Mouse (Mus musculus) heart, embryonic 16.5 days (tissue): ENCODE data around the gene Esam. TPM values are rescaled to one million over a fixed set of nuclear protein-coding genes. Genes with fewer than 3 reads are reported as not detected.

Experiments used
- ATAC-seq: fragments of 200-750 bp; cut with Nextera tagmentation; replicated peaks from 2 replicates; pipeline ENCODE4 v1.8.0; 2017; ENCODE audit warnings: moderate number of reproducible peaks; ENCODE audit not compliant: insufficient read depth, low FRiP score; ENCODE audit errors: extremely low read depth
- H3K27ac ChIP-seq: fragments of 300-500 bp; sonication (generic); 2 replicates; pipeline ENCODE4 v1.5.1; 2014; ENCODE audit warnings: mild to moderate bottlenecking, low read length, control low read depth, moderate library complexity
- H3K27me3 ChIP-seq: fragments of 300-500 bp; sonication (generic); 2 replicates; pipeline ENCODE4 v1.6.1; 2014; ENCODE audit warnings: low read length, mixed read lengths; ENCODE audit not compliant: control insufficient read depth, insufficient read depth
- H3K36me3 ChIP-seq: fragments of 300-500 bp; sonication (generic); 2 replicates; pipeline ENCODE4 v1.6.1; 2014; ENCODE audit not compliant: control insufficient read depth, insufficient read depth
- H3K4me1 ChIP-seq: fragments of 300-500 bp; sonication (generic); 2 replicates; pipeline ENCODE4 v1.6.1; 2014; ENCODE audit warnings: low read length, mixed read lengths; ENCODE audit not compliant: control insufficient read depth, insufficient read depth
- H3K4me2 ChIP-seq: fragments of 300-500 bp; sonication (generic); 2 replicates; pipeline ENCODE4 v1.6.1; 2014; ENCODE audit warnings: low read depth, mild to moderate bottlenecking, control low read depth, low read length
- H3K4me3 ChIP-seq: fragments of 300-500 bp; sonication (generic); 2 replicates; pipeline ENCODE4 v1.5.1; 2014; ENCODE audit warnings: mild to moderate bottlenecking, control low read depth, low read length
- H3K9ac ChIP-seq: fragments of 300-500 bp; sonication (generic); 2 replicates; pipeline ENCODE4 v1.6.1; 2014; ENCODE audit warnings: low read length, control low read depth
- H3K9me3 ChIP-seq: fragments of 300-500 bp; sonication (generic); replicated peaks from 2 replicates; pipeline ENCODE4 v1.6.1; 2016; ENCODE audit warnings: low read length; ENCODE audit not compliant: control insufficient read depth
- WGBS: fragments of 180-500 bp; shearing (Covaris S2); extraction: QIAGEN DNeasy Blood & Tissue Kit; methylation state at CpG from one replicate; pipeline ENCODE4 v1.1.7; 2014; 5-methylcytosine and 5-hydroxymethylcytosine counted together
- polyA plus RNA-seq: library from polyadenylated mRNA; unstranded; fragments of >200 nt; fragmentation: Nextera tagmentation; extraction: Ambion mirVana; gene quantifications from 2 replicates; pipeline ENCODE4 v1.2.1, GENCODE M21; 2015

The Esam gene
- polyA plus RNA-seq, 1 experiment from 2014 or later: 92.1 TPM

DNA sequence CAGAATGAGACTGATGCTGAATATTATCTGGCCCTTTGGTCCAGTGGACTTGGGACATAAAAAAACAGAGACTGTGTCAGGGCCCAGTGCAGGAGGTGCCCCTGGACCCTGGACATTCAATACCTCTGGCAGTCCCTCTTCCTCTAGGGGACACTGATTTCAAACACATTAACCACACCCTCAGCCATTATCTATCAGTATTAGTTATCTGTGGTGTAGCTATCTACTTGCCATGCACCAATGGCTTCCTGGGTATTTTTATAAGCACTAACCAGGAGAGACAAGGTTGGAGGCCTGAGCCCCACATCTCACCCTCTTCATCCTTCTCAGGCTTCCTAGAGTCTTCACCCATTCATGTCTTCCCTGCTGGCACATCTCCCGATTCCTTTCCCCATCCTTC is 22.6 kb downstream of the Esam start:
- no peaks in the 10 kb centered on the region for H3K9me3 ChIP-seq
- H3K4me2 ChIP-seq: no peak overlapping the region
- no peaks in the 10 kb centered on the region for H3K36me3 ChIP-seq
- H3K27ac ChIP-seq: no peak overlapping the region
- H3K4me1 ChIP-seq: peaks cover 21% of the 10 kb centered on the region
- 52% methylated on average over 1 of the region's 1 CpGs for WGBS
- H3K27me3 ChIP-seq: peaks cover 55% of the 10 kb centered on the region
- ATAC-seq: no peak
- no peak overlapping the region for H3K4me3 ChIP-seq
- no peak overlapping the region for H3K9ac ChIP-seq

GRCm38 (mm10) chr9:37551751-37552531 is 24.1 kb downstream of the Esam start:
- no peak for ATAC-seq
- Histone ChIP-seq H3K27me3 (peaks cover 45% of the 10 kb centered on the region), H3K9me3 (no peaks in the 10 kb centered on the region), H3K27ac (no peak overlapping the region), H3K4me2 (peak overlapping the region; percentile 95), H3K9ac (peak overlapping the region; percentile 63), H3K36me3 (no peaks in the 10 kb centered on the region), H3K4me1 (peaks cover 18% of the 10 kb centered on the region), H3K4me3 (peak overlapping the region; percentile 54)
- 2% methylated on average over 23 of the region's 23 CpGs for WGBS

- WGBS: 3% methylated on average over 31 of the region's 31 CpGs
- ATAC-seq: peak; percentile 84
- peak within 1 kb of the TSS; percentile 63 for H3K9ac ChIP-seq
Measured at GRCm38 (mm10) chr9:37552536-37553293, 24.8 kb downstream of the Esam start, which contains the start of gene Nrgn. TSS of gene Nrgn (minus strand) at chr9:37552904.

GRCm38 (mm10) chr9:37554279-37554678 is 26.4 kb downstream of the Esam start:
- peaks cover 18% of the 10 kb centered on the region for H3K4me1 ChIP-seq
- 76% methylated on average over 1 of the region's 1 CpGs for WGBS
- H3K27ac ChIP-seq: no peak overlapping the region
- H3K9me3 ChIP-seq: no peaks in the 10 kb centered on the region
- H3K27me3 ChIP-seq: peaks cover 43% of the 10 kb centered on the region
- H3K36me3 ChIP-seq: no peaks in the 10 kb centered on the region
- no peak overlapping the region for H3K4me2 ChIP-seq
- H3K9ac ChIP-seq: no peak overlapping the region
- no peak for ATAC-seq
- no peak overlapping the region for H3K4me3 ChIP-seq

More at GRCm38 (mm10) chr9:37552536-37553293, 24.8 kb downstream of the Esam start, which contains the start of gene Nrgn:
- H3K27ac ChIP-seq: no peak within 1 kb of the TSS
- peaks cover 18% of the 10 kb centered on the region for H3K4me1 ChIP-seq
- peaks cover 45% of the 10 kb centered on the region for H3K27me3 ChIP-seq
- peak within 1 kb of the TSS; percentile 54 for H3K4me3 ChIP-seq
- peak within 1 kb of the TSS; percentile 95 for H3K4me2 ChIP-seq
- H3K36me3 ChIP-seq: no peaks in the 10 kb centered on the region
- no peaks in the 10 kb centered on the region for H3K9me3 ChIP-seq

GRCm38 (mm10) chr9:37554838-37555748 is 27.2 kb downstream of the Esam start, which contains the start of gene Siae:
TSS of gene Siae (plus strand) at chr9:37555698.
- WGBS: 22% methylated on average over 7 of the region's 7 CpGs
- Histone ChIP-seq H3K36me3 (no peaks in the 10 kb centered on the region), H3K4me3 (no peak within 1 kb of the TSS), H3K9ac (no peak within 1 kb of the TSS), H3K9me3 (no peaks in the 10 kb centered on the region), H3K4me1 (peaks cover 18% of the 10 kb centered on the region), H3K4me2 (no peak within 1 kb of the TSS), H3K27me3 (peaks cover 35% of the 10 kb centered on the region), H3K27ac (no peak within 1 kb of the TSS)
- no peak for ATAC-seq

DNA sequence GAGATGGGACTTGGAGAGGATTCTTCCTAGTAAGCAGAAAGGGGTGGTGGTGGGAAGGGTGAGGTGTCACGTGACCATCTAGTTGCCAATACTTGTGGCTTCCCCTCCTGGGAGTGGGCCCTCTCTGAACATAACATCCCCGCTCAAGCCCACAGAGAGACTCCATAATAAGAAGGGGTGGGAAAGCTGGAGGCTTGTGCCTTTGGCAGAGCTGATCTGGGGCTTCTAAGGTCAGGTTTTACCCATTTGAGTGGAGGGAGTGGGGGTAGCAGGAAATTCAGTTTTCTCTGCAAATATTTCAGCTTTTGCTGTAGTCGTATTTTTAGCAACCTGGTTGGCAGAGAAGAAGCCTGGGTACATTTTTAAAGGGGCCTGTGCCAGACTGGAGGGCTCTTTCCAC is 28.5 kb downstream of the Esam start:
- no peak overlapping the region for H3K4me2 ChIP-seq
- no peak overlapping the region for H3K9ac ChIP-seq
- H3K36me3 ChIP-seq: no peaks in the 10 kb centered on the region
- no peak for ATAC-seq
- no peaks in the 10 kb centered on the region for H3K9me3 ChIP-seq
- WGBS: 62% methylated on average over 3 of the region's 3 CpGs
- no peak overlapping the region for H3K4me3 ChIP-seq
- H3K4me1 ChIP-seq: peaks cover 18% of the 10 kb centered on the region
- peaks cover 25% of the 10 kb centered on the region for H3K27me3 ChIP-seq
- no peak overlapping the region for H3K27ac ChIP-seq

GRCm38 (mm10) chr9:37560617-37561016 is 32.7 kb downstream of the Esam start:
- 86% methylated on average over 2 of the region's 2 CpGs for WGBS
- H3K27me3 ChIP-seq: no peaks in the 10 kb centered on the region
- no peaks in the 10 kb centered on the region for H3K9me3 ChIP-seq
- no peak overlapping the region for H3K4me3 ChIP-seq
- ATAC-seq: no peak
- no peak overlapping the region for H3K27ac ChIP-seq
- H3K4me2 ChIP-seq: no peak overlapping the region
- H3K9ac ChIP-seq: no peak overlapping the region
- 0 out of 2 replicates have a peak, but pooled peaks cover under 1% of the 10 kb centered on the region for H3K4me1 ChIP-seq
- H3K36me3 ChIP-seq: no peaks in the 10 kb centered on the region

DNA sequence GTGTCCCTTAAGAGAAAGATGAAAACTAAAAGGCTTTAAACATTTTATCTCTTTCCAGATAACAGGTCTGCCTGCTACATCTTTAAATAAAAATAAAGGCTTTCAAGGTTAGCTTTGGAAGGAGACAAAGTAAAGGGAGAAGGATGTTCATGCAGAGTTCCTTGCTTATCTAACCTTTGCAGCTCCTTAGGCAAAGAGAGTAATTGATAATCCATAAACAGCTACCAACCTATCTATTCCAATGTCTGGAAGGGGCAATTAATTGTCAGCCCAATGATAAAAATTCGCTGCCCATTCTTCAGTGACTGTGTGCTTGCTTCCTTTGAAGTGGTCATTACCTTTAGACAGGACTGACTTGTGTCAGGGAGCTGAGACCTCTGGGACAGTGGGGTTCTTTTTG is 35.9 kb downstream of the Esam start:
- no peak for ATAC-seq
- H3K4me3 ChIP-seq: no peak overlapping the region
- no peak overlapping the region for H3K27ac ChIP-seq
- H3K9me3 ChIP-seq: no peaks in the 10 kb centered on the region
- no peak overlapping the region for H3K9ac ChIP-seq
- 49% methylated on average over 1 of the region's 1 CpGs for WGBS
- no peak overlapping the region for H3K4me2 ChIP-seq
- no peaks in the 10 kb centered on the region for H3K36me3 ChIP-seq
- H3K4me1 ChIP-seq: peaks cover 15% of the 10 kb centered on the region
- H3K27me3 ChIP-seq: no peaks in the 10 kb centered on the region
